Mouse (Mus musculus): ENCODE data around the gene Ric3. TPM values are rescaled to one million over a fixed set of nuclear protein-coding genes. Genes with fewer than 3 reads are reported as not detected.
"Not testable (repeated sequence)": the region's sequence is repeated elsewhere in the genome, so short reads cannot be mapped to it uniquely, and the experiment has no call there.

Gene Ric3
- polyA plus RNA-seq (2015; fragmentation: Nextera tagmentation; extraction: Ambion mirVana) = 33.2 and 35.6 TPM in 2 replicates

DNA sequence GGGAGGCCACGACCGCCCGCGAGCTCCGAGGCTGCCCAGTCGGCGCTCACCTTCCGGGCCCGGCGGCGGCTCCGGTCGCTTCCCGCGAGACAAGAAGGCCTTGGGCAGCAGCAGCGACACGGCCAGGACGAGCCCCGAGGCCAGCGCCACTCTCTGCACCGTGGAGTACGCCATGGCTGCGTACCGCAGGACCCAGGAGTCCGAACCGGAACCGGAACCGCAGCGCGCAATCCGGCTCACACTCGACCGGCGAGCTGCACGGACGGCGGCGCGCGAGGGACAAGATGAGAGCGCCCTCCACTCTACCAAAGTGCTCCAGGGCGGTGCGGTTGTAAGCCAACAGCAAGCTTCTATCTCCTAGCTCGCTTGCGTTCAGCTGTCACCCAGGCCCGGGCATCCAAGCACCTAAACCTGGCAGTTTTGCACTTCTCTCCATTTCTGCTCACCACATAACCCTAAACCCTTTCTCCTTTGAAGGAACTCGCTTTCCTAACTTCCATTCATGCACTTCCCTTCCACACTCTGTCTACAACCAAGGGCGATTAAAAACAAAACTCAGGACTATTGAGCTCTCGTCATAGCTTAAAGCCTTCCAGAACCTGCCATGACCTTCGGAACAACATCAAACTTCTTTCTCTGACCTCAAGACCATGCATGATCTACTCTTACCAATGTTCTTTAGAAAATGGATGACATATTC, at the start of gene Ric3:
Gene Ric3 (minus strand): TSS at position 219 of the 700 bp plus-strand sequence.
- Histone ChIP-seq H3K4me1 (replicated peaks) (peaks cover 18% of the 10 kb centered on the region), H3K4me2 (peak within 1 kb of the TSS; percentile 72), H3K4me3 (peak within 1 kb of the TSS; percentile 88), H3K36me3 (no peaks in the 10 kb centered on the region), H3K9ac (peak within 1 kb of the TSS; percentile 90), H3K27me3 (peaks cover 4% of the 10 kb centered on the region; the same call in 1 of the 2 replicates), H3K9me3 (no peaks in the 10 kb centered on the region), H3K27ac (replicated peaks) (peak within 1 kb of the TSS; percentile 74)
- peak; percentile 96 for ATAC-seq (ENCODE audit: low FRiP score, low read depth)
- 4% methylated on average over 50 of the region's 50 CpGs for WGBS

DNA sequence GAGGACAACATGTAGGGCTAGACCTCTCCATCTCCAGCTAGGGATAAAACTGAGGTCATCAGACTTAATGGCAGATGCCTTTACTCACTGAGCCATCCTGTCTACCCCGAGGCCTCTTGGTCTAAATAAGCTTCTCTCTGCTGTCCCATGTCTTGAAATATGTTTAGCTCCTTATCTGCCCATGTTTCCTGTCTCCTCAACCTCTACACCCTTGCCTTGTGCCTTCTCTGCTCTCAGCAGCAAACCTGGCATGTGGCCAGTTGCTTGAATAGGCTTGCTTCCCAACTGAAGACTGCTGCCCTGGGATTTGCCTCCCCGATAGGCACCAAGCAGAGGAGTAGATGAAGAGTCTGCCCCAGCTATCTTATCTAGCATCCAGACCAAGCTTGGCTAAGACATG, 48.4 kb upstream of the Ric3 start:
- Histone ChIP-seq H3K9me3 (no peaks in the 10 kb centered on the region), H3K4me1 (replicated peaks) (no peaks in the 10 kb centered on the region), H3K27me3 (no peaks in the 10 kb centered on the region), H3K27ac (replicated peaks) (no peak overlapping the region), H3K4me3 (no peak overlapping the region), H3K9ac (no peak overlapping the region), H3K36me3 (no peaks in the 10 kb centered on the region), H3K4me2 (no peak overlapping the region)
- 61% methylated on average over 2 of the region's 2 CpGs for WGBS
- ATAC-seq (ENCODE audit: low FRiP score, low read depth) = no peak

DNA sequence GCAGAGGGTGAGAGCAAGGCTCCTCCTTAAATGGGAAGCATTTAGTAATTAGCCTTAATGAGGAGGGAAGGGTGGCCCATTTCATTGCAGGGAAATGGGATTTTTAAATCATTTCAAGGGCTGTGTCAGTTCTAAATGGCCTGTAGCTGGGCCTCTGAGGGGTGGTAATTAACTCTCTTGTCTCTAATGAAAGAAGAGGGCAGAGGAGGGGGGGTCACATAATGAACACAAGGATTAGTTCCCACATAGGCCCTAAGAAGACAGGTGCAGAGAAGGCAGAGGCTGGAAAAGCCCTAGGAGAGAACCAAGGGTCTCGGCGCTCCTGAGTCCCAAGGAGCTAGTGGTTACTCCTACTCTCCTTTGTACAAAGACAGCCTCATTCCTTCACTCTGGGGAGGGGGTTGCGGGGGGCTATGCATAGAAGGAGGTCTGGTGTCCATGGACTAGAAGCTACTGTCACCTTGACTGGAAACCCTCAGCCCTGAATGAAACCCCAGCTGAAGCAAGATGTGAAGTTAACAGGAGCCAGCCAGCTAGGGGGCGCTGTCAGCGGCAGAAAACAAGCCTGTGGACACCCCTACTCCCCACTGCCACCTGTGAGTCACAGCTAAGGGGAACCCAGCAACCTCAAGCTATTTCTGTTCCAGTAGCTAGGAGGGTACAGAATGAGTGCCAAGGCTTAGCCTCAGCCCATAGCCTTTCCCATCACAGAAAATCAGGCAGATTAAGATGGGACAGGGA, 47.0 kb upstream of the Ric3 start:
- Histone ChIP-seq H3K9ac (no peak overlapping the region), H3K27me3 (no peaks in the 10 kb centered on the region), H3K27ac (replicated peaks) (no peak overlapping the region), H3K4me2 (no peak overlapping the region), H3K9me3 (no peaks in the 10 kb centered on the region), H3K4me1 (replicated peaks) (no peaks in the 10 kb centered on the region), H3K36me3 (no peaks in the 10 kb centered on the region), H3K4me3 (no peak overlapping the region)
- 78% methylated on average over 5 of the region's 5 CpGs for WGBS
- ATAC-seq (ENCODE audit: low FRiP score, low read depth) = 0 out of 2 replicates have a peak, but pooled peaks have one; percentile 40

DNA sequence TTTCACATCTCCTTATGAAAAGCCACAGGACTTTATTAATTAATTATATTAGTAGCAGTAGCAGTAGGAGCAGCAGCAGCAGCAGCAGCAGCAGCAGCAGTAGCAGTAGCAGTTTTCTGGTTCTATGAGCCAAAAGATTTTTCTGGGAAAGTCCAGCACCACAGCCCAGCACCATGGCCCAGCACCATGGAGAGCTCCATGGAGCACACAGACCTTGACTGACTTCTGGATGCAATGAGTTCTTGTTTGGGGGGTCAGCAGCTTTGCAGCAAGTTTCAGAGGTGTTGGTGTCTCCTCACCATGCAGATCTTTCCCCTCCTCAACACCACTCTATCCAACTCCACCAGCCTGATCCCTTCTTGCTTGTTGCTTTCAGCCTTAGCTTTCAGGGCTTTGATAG, 46.3 kb upstream of the Ric3 start:
- Histone ChIP-seq H3K4me2 (no peak overlapping the region), H3K4me1 (replicated peaks) (no peaks in the 10 kb centered on the region), H3K4me3 (no peak overlapping the region), H3K9me3 (no peaks in the 10 kb centered on the region), H3K9ac (no peak overlapping the region), H3K36me3 (no peaks in the 10 kb centered on the region), H3K27me3 (no peaks in the 10 kb centered on the region), H3K27ac (replicated peaks) (no peak overlapping the region)
- ATAC-seq (ENCODE audit: low FRiP score, low read depth) = no peak

DNA sequence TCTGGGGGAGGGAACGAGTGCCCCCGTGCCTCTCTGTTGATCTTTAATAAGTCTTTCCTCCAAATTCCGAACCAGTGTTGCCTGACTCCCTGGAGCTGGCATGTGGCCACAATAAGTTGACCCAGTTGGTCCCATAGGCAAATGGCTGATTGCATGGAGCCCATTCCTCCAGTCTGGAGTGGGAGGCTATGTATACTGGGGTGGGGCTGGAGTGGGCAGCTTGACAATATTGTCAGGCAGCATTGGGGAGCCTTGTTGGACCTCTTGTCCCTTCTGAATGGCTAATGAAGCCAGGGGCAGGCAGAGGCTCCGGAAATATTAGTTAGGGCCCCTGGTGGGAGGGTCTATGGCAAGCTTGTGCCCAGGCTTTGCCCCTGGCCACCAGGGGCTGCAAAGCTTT, 32.8 kb upstream of the Ric3 start:
- H3K27ac ChIP-seq (replicated peaks) = peak overlapping the region; percentile 26
- H3K27me3 ChIP-seq = no peaks in the 10 kb centered on the region
- peaks cover 19% of the 10 kb centered on the region for H3K4me1 ChIP-seq (replicated peaks)
- H3K4me3 ChIP-seq = no peak overlapping the region
- WGBS = 24% methylated on average over 4 of the region's 4 CpGs
- no peaks in the 10 kb centered on the region for H3K9me3 ChIP-seq
- H3K9ac ChIP-seq = no peak overlapping the region
- no peak overlapping the region for H3K4me2 ChIP-seq
- ATAC-seq (ENCODE audit: low FRiP score, low read depth) = peak; percentile 57
- H3K36me3 ChIP-seq = no peaks in the 10 kb centered on the region

DNA sequence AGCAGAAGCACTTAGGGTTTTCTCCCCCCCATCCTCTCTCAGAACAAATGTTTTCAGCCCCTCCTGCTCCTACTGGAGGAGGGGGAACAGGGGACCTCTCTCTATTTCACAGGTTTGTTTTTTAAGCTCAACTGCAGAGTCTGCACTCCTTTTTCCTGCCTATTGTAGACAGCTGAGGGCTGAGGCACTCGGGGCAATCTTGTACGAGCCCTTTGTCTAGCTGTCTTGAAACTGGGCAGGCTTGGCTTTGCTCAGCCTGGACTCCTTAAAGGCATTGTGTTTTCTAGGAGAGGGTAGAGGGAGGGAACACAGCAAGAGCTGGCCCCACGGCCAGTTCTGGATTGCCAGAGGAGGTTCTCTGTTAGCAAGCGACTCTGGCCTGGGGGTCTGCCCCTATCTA, 32.4 kb upstream of the Ric3 start:
- not testable (repeated sequence) for H3K27me3 ChIP-seq, H3K4me3 ChIP-seq, H3K9me3 ChIP-seq, H3K9ac ChIP-seq, H3K4me2 ChIP-seq, H3K36me3 ChIP-seq
- ATAC-seq (ENCODE audit: low FRiP score, low read depth) = peak; percentile 80
- WGBS = 14% methylated on average over 1 of the region's 4 CpGs
- Histone ChIP-seq H3K4me1 (replicated peaks) (peaks cover 23% of the 10 kb centered on the region), H3K27ac (replicated peaks) (peak overlapping the region; percentile 26; the same call in 1 of the 2 replicates)

DNA sequence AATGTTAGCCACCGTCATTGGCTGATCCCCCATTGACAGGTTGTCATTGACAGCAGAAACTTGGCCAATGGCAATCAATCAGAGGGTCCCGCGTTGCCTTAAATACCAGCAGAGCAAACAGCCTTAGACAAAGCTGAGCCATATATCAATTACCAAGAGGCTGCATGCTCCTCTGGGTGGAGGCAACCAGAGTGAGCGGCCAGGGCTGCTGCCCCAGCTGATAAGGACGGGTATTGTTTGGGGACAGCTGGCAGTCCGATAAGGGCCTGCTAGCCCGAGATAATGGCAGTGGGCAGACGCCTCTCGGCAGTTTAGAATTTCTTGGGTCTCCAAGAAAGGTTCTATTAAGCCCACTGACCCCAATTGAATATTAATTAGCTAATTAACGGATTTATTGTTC, 31.8 kb upstream of the Ric3 start:
- Histone ChIP-seq H3K4me2 (no peak overlapping the region), H3K9me3 (no peaks in the 10 kb centered on the region), H3K4me1 (replicated peaks) (peaks cover 27% of the 10 kb centered on the region), H3K4me3 (no peak overlapping the region), H3K9ac (no peak overlapping the region), H3K27me3 (no peaks in the 10 kb centered on the region), H3K36me3 (no peaks in the 10 kb centered on the region), H3K27ac (replicated peaks) (peak overlapping the region; percentile 54)
- peak; percentile 72 for ATAC-seq (ENCODE audit: low FRiP score, low read depth)
- 10% methylated on average over 10 of the region's 10 CpGs for WGBS

DNA sequence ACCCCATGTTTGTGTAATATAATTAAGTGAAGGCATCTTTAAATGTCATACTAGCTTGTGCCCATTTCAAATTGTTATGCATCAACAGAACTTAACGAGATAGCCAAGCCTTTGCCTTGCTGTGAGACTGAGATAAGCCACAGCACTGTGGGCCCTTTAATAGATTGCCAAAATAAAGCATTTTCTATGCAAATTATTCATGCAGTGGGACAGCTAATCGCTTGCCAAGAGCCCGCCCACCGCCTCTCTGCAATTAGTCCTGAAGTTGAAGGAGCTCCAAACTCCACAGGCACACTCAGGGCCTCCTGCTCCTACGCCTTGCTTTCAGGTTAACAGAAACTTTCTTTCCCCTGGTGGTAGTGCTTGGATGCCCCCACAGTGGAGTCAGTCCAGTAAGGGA, 27.9 kb upstream of the Ric3 start:
- 36% methylated on average over 5 of the region's 5 CpGs for WGBS
- Histone ChIP-seq H3K4me2 (no peak overlapping the region), H3K36me3 (no peaks in the 10 kb centered on the region), H3K27ac (replicated peaks) (peak overlapping the region; percentile 45; the same call in 1 of the 2 replicates), H3K9me3 (no peaks in the 10 kb centered on the region), H3K27me3 (no peaks in the 10 kb centered on the region), H3K9ac (no peak overlapping the region), H3K4me1 (replicated peaks) (peaks cover 23% of the 10 kb centered on the region), H3K4me3 (no peak overlapping the region)
- ATAC-seq (ENCODE audit: low FRiP score, low read depth) = peak; percentile 42

DNA sequence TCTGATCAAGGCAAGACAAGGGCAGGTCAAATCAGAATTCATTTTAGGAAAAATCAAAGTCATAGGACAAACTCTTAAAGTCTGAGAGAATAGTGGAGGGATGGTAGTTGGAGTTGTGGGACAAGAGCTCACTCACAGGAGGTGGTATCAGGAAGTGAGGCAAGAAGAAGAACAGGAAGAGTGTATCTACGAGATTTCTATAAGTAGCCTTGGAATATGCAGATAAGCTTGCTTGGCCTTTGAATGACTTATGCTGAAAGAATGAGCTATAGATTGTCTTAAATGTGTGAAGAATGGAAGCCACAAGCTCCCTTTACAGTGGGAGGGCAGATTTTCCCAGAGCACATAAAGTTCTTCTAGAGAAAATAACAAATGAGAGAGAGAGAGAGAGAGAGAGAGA, 21.8 kb upstream of the Ric3 start:
- Histone ChIP-seq H3K9ac (no peak overlapping the region), H3K9me3 (no peaks in the 10 kb centered on the region), H3K36me3 (no peaks in the 10 kb centered on the region), H3K4me2 (no peak overlapping the region), H3K4me3 (no peak overlapping the region), H3K27me3 (no peaks in the 10 kb centered on the region), H3K4me1 (replicated peaks) (no peaks in the 10 kb centered on the region; the same call in 1 of the 2 replicates), H3K27ac (replicated peaks) (no peak overlapping the region)
- WGBS = 68% methylated on average over 1 of the region's 1 CpGs
- ATAC-seq (ENCODE audit: low FRiP score, low read depth) = no peak

DNA sequence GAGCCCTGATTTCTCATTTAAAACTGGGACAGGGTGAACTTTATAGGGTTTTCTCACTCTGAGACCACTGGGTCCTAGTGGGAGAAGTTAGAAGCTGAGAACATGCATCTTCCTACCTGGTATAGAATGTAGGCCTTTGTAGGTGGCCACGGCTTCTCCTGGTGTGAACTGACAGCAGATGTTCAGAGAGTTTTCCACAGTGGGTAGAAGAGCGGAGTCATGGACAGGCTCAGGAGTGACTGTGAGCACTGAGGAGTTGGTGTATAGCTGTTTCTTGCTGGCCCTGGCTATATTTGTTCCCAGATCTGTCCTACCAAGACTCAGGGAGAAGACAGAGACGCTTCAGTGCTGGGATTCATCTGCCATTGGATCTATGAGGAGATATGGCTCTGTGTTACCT, 18.0 kb upstream of the Ric3 start:
- H3K4me2 ChIP-seq = no peak overlapping the region
- no peaks in the 10 kb centered on the region for H3K9me3 ChIP-seq
- no peak overlapping the region for H3K9ac ChIP-seq
- no peaks in the 10 kb centered on the region for H3K27me3 ChIP-seq
- no peak overlapping the region for H3K27ac ChIP-seq (replicated peaks)
- no peaks in the 10 kb centered on the region for H3K4me1 ChIP-seq (replicated peaks)
- no peak for ATAC-seq (ENCODE audit: low FRiP score, low read depth)
- H3K36me3 ChIP-seq = no peaks in the 10 kb centered on the region
- H3K4me3 ChIP-seq = no peak overlapping the region
- 85% methylated on average over 3 of the region's 3 CpGs for WGBS

DNA sequence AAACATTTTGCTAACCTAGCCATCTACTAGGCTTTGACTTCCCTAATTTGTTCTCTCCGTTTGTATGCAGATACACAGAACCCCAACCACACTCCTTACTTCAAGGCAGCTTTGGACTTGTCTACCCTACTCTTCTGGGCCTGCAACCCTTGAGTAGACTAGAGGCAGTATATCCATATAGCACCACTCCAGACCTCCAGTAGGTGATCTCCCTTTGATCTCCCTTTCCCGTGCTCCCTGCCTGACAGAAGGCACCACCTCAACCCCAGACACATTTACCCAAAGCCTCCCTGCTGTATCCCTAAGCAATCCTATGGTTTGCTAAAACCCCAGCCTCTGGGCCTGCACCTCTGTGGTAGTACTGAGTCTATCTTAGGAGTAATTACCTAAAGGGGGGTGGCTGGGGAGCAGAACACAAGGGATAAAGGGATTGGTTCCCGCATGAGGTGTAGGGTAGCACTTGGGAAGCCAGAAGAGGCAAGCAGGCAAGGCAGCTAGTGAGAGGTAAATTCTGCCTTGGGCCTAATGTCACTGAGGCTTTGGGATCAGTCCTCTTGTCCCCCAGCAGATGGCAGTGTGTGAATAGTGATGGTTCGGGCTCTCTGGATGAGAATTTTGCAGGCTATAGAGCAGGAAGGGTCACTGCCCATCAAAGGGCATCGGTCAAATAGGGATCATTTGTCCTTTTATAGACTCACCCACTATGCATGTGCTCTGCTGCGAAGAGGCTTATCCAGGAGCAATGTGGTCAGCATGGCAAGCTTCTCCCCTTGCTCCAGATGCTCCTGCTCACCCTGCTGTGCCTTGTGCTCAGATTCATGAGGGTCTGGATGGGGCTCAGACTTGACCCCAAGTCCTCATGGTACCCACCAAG, 15.3 kb upstream of the Ric3 start:
- H3K27me3 ChIP-seq = no peaks in the 10 kb centered on the region
- no peak overlapping the region for H3K9ac ChIP-seq
- H3K9me3 ChIP-seq = no peaks in the 10 kb centered on the region
- H3K4me3 ChIP-seq = no peak overlapping the region
- no peak overlapping the region for H3K27ac ChIP-seq (replicated peaks)
- no peak overlapping the region for H3K4me2 ChIP-seq
- 31% methylated on average over 6 of the region's 6 CpGs for WGBS
- ATAC-seq (ENCODE audit: low FRiP score, low read depth) = peak; percentile 66
- no peaks in the 10 kb centered on the region for H3K36me3 ChIP-seq
- H3K4me1 ChIP-seq (replicated peaks) = no peaks in the 10 kb centered on the region

DNA sequence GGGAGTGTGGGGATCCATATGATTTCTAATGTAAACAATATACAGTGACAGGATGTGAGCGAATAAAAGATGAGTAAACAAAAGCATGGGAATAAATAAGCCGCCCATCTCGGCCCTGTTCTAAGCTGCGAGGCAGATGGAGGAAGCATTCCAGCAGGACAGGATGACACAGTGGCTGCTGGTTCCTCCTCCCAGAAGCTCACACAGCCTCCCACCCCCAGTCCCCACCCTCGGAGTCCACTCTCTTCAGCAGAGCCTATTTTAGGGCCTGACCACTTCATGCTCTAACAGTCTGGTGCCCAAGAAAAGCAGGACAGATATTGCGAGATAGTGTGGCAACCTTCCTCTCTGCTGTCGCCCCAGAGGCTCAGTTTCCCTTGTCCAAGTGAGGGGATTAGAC, 14.1 kb upstream of the Ric3 start:
- no peaks in the 10 kb centered on the region for H3K27me3 ChIP-seq
- H3K9me3 ChIP-seq = no peaks in the 10 kb centered on the region
- no peak overlapping the region for H3K4me2 ChIP-seq
- H3K4me1 ChIP-seq (replicated peaks) = no peaks in the 10 kb centered on the region
- no peak overlapping the region for H3K4me3 ChIP-seq
- no peak overlapping the region for H3K9ac ChIP-seq
- H3K36me3 ChIP-seq = no peaks in the 10 kb centered on the region
- H3K27ac ChIP-seq (replicated peaks) = no peak overlapping the region
- 77% methylated on average over 7 of the region's 7 CpGs for WGBS
- no peak for ATAC-seq (ENCODE audit: low FRiP score, low read depth)
